Mouse (Mus musculus): ENCODE results near the gene Trabd.

The Trabd gene

GRCm38 (mm10) chr15:89074613-89075477 is at the start of gene Trabd:
Gene Trabd (plus strand): TSS chr15:89075124.
- no peak for DNase-seq

GRCm38 (mm10) chr15:89044381-89044780 is 30.5 kb upstream of the Trabd start:
- DNase-seq = no peak

GRCm38 (mm10) chr15:89046356-89046755 is 28.6 kb upstream of the Trabd start:
- no peak for DNase-seq

- no peak for DNase-seq
Measured at GRCm38 (mm10) chr15:89054666-89055065, 20.3 kb upstream of the Trabd start.

DNA sequence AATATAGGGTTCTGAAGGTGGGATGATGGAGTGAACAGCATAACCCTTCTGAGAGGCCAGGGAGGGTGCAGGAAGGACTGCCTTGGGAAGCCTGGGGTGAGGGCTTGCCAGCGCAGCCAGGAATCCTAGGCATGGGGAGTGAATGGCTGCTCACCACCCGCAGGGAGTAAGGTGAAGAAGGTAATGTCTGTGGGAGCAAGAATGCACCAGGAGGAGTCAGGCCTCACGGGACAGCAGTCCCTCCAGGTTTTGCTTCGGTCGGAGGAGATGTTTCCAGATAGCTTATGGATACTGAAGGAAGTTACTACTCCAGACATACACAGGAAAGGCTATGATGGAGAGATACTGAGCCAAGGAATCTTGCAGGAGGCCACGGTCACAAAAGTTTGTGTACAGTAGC is 16.2 kb upstream of the Trabd start:
- DNase-seq = no peak

GRCm38 (mm10) chr15:89059161-89059931 is 15.6 kb upstream of the Trabd start, which contains the start of gene Panx2:
Gene Panx2 (plus strand): TSS chr15:89059734.
- no peak for DNase-seq

- DNase-seq = no peak
Measured at GRCm38 (mm10) chr15:89060032-89060681, 14.8 kb upstream of the Trabd start.

- no peak for DNase-seq
Measured at GRCm38 (mm10) chr15:89060811-89061460, 14.0 kb upstream of the Trabd start.

DNA sequence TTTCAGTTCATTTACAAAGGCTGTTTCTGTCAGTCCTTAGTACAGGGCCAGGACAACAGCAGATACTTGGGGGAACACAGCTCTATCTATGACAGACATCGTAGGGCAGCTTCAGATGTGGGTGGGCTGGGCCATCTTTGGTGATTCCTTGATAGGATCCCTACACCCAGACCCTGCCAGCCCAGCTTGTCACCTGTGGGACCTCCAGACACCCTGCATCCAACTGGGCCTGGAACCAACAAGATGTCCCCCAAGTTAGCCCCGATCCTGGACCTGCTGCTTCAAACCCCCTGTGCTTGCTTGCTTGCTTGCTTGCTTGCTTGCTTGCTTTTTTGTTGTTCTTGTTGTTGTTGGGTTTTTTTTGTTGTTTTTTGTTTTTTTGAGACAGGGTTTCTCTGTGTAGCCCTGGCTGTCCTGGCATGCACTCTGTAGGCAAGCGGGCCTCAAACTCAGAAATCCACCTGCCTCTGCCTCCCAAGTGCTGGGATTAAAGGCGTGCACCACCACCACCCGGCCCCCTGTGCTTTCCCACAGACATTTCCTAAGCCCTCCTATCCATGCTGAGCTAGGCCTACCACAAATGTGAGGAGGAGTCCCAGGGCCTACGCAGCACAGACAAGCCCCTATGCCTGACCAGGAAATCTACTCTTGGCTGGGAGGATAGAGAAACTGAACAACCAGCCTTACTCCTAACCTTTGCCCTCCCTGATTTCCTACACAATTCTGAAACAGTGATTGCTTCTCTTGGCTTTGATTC is 13.0 kb upstream of the Trabd start:
- no peak for DNase-seq

DNA sequence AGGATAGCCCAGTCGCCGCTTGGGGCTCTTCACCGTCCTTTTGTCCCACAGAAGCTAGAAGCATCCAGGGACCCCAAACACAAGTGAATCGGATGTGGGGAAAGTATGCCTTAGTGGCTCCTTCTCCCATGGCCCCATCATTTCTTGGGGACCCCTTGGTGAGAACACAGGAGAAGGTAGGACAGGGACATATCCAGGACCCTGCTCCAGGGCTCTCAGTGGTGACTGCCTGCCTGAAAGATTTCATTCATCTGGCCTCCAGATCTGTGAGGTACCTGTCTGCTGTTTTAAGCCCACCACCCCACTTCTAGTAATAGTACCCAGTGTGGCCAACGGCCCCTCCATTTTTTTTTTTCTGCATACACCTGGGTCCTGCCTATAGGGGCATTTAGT is 12.4 kb upstream of the Trabd start:
- DNase-seq = no peak

GRCm38 (mm10) chr15:89063001-89063400 is 11.9 kb upstream of the Trabd start:
- no peak for DNase-seq

GRCm38 (mm10) chr15:89063536-89063935 is 11.4 kb upstream of the Trabd start:
- no peak for DNase-seq

- DNase-seq = no peak
Measured at GRCm38 (mm10) chr15:89064891-89065290, 10.0 kb upstream of the Trabd start.

DNA sequence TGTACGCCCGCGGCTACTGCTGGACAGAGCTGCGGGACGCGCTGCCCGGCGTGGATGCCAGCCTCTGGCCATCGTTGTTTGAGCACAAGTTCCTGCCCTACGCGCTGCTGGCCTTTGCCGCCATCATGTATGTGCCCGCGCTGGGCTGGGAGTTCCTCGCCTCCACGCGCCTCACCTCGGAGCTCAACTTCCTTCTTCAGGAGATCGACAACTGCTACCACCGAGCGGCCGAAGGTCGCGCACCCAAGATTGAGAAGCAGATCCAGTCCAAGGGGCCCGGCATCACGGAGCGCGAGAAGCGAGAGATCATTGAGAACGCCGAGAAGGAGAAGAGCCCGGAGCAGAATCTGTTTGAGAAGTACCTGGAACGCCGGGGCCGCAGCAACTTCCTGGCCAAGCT is 7.3 kb upstream of the Trabd start:
- no peak for DNase-seq

- DNase-seq = no peak
Measured at GRCm38 (mm10) chr15:89068226-89068625, 6.7 kb upstream of the Trabd start.

DNA sequence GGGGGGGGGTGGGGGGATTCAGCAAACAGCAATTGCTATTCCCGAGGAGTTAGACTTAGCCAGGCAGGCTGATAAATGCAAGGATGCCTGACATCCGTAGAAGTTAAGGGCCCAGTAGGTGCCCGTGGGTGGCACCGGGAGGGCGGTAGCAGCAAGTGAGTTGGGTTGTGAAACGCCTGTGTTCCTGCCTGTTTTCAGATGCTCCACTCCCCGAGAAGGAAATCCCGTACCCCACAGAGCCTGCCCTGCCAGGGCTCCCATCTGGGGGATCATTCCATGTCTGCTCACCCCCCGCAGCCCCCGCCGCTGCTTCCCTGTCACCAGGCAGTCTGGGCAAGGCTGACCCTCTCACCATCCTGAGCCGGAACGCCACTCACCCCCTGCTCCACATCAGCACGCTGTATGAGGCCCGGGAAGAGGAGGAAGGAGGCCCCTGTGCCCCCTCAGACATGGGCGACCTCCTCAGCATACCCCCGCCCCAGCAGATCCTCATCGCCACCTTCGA is 5.5 kb upstream of the Trabd start:
- no peak for DNase-seq

DNA sequence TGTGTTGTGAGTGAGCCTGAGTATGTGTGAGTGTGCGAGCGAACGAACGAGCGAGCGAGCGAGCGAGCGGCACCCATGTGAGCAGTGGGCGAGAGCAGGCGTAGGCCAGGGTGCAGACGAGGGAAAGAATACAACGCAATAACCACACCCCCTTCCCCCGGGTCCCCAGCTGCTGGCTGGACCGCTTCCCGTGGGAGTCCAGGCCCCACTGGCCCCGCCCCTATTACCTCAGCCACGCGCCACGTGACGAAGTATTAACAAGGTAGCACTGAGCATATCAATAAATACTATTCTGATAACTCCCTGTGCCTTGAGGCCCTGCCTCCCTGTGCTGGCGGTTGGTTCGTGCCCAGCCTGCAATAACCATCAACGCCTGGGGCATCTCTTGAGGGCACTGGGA is 4.3 kb upstream of the Trabd start:
- DNase-seq = no peak

DNA sequence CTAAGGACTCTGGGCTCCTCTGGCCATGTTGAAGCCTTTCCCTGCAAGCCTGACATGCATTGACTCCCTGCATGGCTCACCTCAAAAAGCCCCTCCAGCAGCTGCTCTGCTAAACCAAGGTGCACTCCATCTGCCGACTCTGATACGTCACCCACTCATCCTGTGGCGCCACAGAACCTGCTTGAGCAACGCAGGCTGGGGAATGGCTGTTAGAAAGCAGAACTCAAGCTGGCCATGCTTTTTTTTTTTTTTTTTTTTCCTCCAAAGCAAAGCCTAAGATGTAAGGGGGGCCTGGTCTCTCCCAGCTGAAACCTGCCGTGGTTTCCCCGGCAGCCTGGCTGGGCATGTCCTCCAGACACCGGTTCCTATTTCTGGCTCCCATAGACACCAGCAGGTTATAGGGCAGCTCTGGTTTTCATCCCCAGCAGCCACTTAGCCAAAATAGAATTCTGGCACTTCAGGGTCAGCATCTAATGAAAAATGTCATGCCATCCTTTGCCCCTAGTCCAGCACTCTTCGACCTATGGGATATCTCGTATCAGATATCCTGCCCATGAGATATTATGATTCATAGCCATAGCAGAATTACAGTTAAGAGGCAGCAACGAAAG is 826 bp upstream of the Trabd start:
- no peak for DNase-seq

DNA sequence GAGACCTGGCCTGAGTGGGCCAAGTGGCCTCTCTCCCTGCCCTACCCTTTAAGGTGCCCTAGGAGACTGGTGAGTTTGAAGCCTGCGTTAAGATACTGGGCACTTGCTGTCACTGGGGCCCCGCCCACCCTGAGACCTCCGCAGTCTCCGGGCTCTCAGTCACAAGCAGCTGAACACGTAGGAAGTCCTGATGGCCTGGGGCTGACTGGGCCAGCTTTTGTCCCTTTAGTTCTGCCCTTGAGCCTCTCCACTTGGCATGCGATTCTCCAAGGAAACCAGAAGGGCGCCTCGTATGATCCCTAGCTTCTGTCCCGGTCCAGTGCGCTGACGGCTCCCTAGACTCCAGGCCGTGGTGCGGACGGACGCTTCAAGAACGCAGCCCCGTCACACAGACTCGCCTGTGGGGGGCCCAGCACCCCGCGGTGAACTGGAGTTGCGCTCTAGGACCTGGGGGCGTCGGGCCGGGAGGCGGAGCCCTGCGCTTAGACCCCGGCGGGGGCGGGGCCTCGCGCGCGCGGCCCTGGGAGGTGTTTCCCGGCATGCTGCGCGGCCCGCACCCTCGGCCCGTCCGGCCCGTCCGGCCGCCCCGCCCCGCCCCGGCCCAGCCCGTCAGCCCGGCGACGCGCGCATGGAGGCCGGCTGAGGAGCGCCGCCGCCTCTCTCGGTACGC is 689 bp downstream of the Trabd start:
- DNase-seq = peak; percentile 85

DNA sequence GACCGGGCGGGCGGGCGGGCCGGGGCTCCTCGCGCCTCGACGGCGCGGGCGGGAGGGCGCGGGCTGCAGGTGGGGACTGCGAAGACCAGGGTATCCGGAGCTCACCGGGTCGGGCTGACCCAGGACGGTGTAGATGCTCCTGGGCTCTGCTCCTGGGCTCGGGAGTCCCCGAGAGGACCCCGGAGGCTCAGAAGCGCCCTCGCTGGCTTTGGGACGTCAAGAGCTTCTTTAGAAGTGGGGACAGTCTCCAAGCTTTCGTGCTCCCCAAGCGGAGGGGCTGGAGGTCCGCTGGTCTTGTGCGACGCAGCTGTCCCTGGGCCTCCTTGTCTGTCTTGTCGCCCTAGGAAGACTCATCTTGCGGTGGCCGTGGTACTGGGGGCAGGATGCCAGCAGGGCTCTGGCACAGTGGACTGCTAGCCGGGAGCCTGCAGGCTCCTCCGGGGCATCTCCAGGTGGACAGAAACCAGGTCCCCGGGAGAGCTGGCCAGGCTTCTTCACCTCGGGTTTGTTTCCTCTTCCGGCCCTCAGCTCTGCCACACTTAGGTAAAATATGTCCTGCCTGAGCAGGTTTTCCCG is 1.3 kb downstream of the Trabd start:
- peak; percentile 49 for DNase-seq
